Mouse (Mus musculus) E14TG2a.4 (cell line): ENCODE measurements around the gene Sgk2.

Source experiments
- H3K27me3 ChIP-seq: 2 replicates; pipeline ENCODE4 v1.6.1; 2014; ENCODE audit warnings: low read length, control low read depth; ENCODE audit not compliant: insufficient read depth
- H3K36me3 ChIP-seq: 2 replicates; pipeline ENCODE4 v1.6.1; 2014; ENCODE audit warnings: low read length, control low read depth; ENCODE audit not compliant: insufficient read depth
- H3K4me1 ChIP-seq: replicated peaks from 2 replicates; pipeline ENCODE4 v1.6.1; 2014; ENCODE audit warnings: low read depth, low read length, control low read depth
- H3K4me3 ChIP-seq: replicated peaks from 2 replicates; pipeline ENCODE4 v1.5.1; 2014; ENCODE audit warnings: mild to moderate bottlenecking, low read length
- H3K9me3 ChIP-seq: 2 replicates; pipeline ENCODE4 v1.6.1; 2014; ENCODE audit warnings: low read length, control low read depth
- CTCF ChIP-seq: conservative IDR thresholded peaks from 2 replicates; pipeline ENCODE4 v1.5.1; 2014; ENCODE audit warnings: low read length
- NANOG ChIP-seq: IDR thresholded peaks from 2 replicates; pipeline ENCODE4 v1.6.1; 2014; ENCODE audit warnings: borderline replicate concordance, low read length, mixed read lengths
- POU5F1 ChIP-seq: IDR thresholded peaks from 2 replicates; pipeline ENCODE4 v1.6.1; 2014; ENCODE audit warnings: low read length, borderline replicate concordance

Gene Sgk2

GRCm38 (mm10) chr2:162976001-162976400 lies 11.1 kb upstream of the Sgk2 start:
- Histone ChIP-seq H3K9me3 (no peaks in the 10 kb centered on the region), H3K27me3 (peaks cover 10% of the 10 kb centered on the region; the same call in 1 of the 2 replicates)
- TF ChIP-seq CTCF (no peak), POU5F1 (no peak), NANOG (no peak)

DNA sequence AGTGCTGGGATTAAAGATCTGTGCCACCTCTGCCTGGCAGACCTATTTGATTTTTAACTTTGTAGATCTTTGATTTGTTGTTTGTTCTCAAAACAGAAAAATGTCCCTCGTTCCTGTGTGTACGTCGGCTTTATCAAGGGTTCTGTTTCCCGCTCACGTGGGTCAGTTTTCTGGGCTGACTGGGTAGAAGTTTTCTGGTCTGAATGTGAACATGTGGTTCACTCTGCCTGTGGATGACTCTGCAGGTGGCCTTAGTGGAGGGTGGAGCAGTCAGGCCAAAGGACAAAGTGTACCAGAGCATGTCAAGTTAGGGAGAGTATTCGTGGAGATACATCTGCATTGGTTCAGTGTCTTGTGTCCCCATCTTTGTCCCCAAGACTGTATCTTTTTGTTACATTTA lies 2.7 kb upstream of the Sgk2 start:
- H3K9me3 ChIP-seq = no peaks in the 10 kb centered on the region
- H3K27me3 ChIP-seq = peaks cover 14% of the 10 kb centered on the region; the same call in 1 of the 2 replicates
- no peaks in the 10 kb centered on the region for H3K36me3 ChIP-seq
- H3K4me3 ChIP-seq = no peak overlapping the region
- TF ChIP-seq CTCF = no peak
- TF ChIP-seq POU5F1 = no peak
- no peak for TF ChIP-seq NANOG
- no peaks in the 10 kb centered on the region for H3K4me1 ChIP-seq

More at GRCm38 (mm10) chr2:162976001-162976400, 11.1 kb upstream of the Sgk2 start:
- no peak overlapping the region for H3K4me3 ChIP-seq
- peaks cover 22% of the 10 kb centered on the region for H3K4me1 ChIP-seq
- H3K36me3 ChIP-seq = no peaks in the 10 kb centered on the region

GRCm38 (mm10) chr2:162985923-162986322 lies 1.2 kb upstream of the Sgk2 start:
- H3K4me3 ChIP-seq = no peak overlapping the region
- H3K4me1 ChIP-seq = no peaks in the 10 kb centered on the region
- TF ChIP-seq POU5F1 (no peak), NANOG (no peak), CTCF (no peak)
- peaks cover 14% of the 10 kb centered on the region; the same call in 1 of the 2 replicates for H3K27me3 ChIP-seq
- H3K9me3 ChIP-seq = no peaks in the 10 kb centered on the region
- no peaks in the 10 kb centered on the region for H3K36me3 ChIP-seq

DNA sequence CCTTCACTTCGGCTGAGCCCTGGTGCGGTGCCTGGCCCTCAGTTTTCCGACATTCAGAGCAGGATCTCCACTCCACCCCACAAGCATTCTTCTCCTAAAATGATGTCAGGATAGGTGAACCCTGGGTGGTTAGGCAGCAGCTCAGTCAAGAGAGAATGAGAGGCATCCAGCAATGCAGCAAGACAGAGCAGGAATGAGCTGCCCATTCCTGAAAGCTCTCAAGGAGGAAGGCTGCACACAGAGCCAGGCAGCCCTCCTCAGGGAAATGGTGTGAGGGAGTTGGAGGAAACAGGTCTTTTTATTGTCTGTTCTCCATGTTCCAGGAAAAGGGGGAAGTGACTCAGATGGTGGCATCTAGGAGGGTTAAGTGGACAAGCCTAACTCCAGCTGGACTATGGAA lies 366 bp upstream of the Sgk2 start:
- Histone ChIP-seq H3K4me3 (no peak overlapping the region), H3K27me3 (peaks cover 14% of the 10 kb centered on the region; the same call in 1 of the 2 replicates), H3K36me3 (no peaks in the 10 kb centered on the region), H3K9me3 (no peaks in the 10 kb centered on the region), H3K4me1 (no peaks in the 10 kb centered on the region)
- TF ChIP-seq CTCF = no peak
- TF ChIP-seq POU5F1 = no peak
- no peak for TF ChIP-seq NANOG

- Histone ChIP-seq H3K27me3 (peaks cover 14% of the 10 kb centered on the region; the same call in 1 of the 2 replicates), H3K9me3 (no peaks in the 10 kb centered on the region), H3K36me3 (no peaks in the 10 kb centered on the region), H3K4me3 (no peak overlapping the region), H3K4me1 (no peaks in the 10 kb centered on the region)
- TF ChIP-seq POU5F1 (no peak), NANOG (no peak), CTCF (no peak)
Observed at GRCm38 (mm10) chr2:162988235-162988634, 1.1 kb downstream of the Sgk2 start.

- Histone ChIP-seq H3K4me3 (no peak overlapping the region), H3K4me1 (no peaks in the 10 kb centered on the region), H3K9me3 (no peaks in the 10 kb centered on the region), H3K27me3 (peaks cover 12% of the 10 kb centered on the region; the same call in 1 of the 2 replicates), H3K36me3 (no peaks in the 10 kb centered on the region)
- TF ChIP-seq NANOG (no peak), CTCF (no peak), POU5F1 (no peak)
Observed at GRCm38 (mm10) chr2:162991394-162992083, 4.4 kb downstream of the Sgk2 start.

- no peaks in the 10 kb centered on the region for H3K36me3 ChIP-seq
- no peak overlapping the region for H3K4me3 ChIP-seq
- no peaks in the 10 kb centered on the region for H3K9me3 ChIP-seq
- H3K4me1 ChIP-seq = peaks cover 3% of the 10 kb centered on the region
- no peak for TF ChIP-seq CTCF
- TF ChIP-seq POU5F1 = no peak
- no peak for TF ChIP-seq NANOG
- peaks cover 7% of the 10 kb centered on the region; the same call in 1 of the 2 replicates for H3K27me3 ChIP-seq
Observed at GRCm38 (mm10) chr2:162992084-162992437, 4.9 kb downstream of the Sgk2 start.

DNA sequence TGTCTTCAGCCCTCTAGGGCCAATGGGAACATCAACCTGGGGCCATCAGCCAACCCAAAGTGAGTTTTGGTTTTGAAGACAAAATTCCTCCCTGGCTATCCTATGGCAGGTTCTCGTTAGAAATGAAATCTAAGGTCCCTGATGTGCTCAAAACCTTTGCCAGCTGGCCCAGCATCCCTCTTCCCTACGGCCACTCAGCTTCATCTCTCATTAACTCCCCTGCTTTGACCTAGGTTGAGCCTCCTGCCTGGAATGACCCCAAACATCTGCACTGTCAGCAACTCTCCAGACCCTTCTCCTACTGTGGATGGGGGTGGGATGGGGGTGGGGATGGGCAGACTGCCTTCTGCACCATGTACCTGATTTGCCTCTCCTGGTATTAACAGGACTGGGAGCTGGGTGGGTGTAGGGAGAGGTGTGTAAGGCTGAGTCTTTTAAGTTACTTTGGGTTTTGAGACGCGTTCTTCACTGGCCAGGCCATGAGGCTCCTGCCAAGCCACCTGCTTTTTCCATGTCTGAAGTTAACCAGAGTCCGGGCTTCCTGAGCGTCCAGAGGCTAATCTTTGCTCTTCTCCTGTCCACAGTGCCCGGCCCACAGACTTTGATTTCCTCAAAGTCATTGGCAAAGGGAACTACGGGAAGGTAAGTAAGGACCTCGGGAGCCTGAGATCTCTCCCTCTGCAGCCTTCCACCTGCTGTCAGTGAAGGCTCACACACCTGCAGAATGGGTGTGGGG lies 6.9 kb downstream of the Sgk2 start:
- no peaks in the 10 kb centered on the region for H3K9me3 ChIP-seq
- H3K4me1 ChIP-seq = peaks cover 18% of the 10 kb centered on the region
- H3K36me3 ChIP-seq = no peaks in the 10 kb centered on the region
- peaks cover 2% of the 10 kb centered on the region; the same call in 1 of the 2 replicates for H3K27me3 ChIP-seq
- H3K4me3 ChIP-seq = no peak overlapping the region
- TF ChIP-seq NANOG = no peak
- no peak for TF ChIP-seq POU5F1
- TF ChIP-seq CTCF = no peak
